Mouse (Mus musculus) erythroblast, embryonic 14.5 days (primary cell): ENCODE measurements around the gene Mapk14. TPM values are rescaled to one million over a fixed set of nuclear protein-coding genes. Genes with fewer than 3 reads are reported as not detected.
"Not testable (repeated sequence)": the region's sequence is repeated elsewhere in the genome, so short reads cannot be mapped to it uniquely, and the experiment has no call there.

Experiments
- H3K27me3 ChIP-seq: 2 replicates; pipeline ENCODE4 v1.6.1; 2012; ENCODE audit warnings: inconsistent platforms; ENCODE audit not compliant: control insufficient read depth
- H3K36me3 ChIP-seq: 2 replicates; pipeline ENCODE4 v1.6.1; 2012; ENCODE audit warnings: mild to moderate bottlenecking, inconsistent platforms; ENCODE audit not compliant: control insufficient read depth
- H3K4me1 ChIP-seq: 2 replicates; pipeline ENCODE4 v1.6.1; 2012; ENCODE audit warnings: inconsistent platforms; ENCODE audit not compliant: control insufficient read depth
- H3K4me3 ChIP-seq: replicated peaks from 2 replicates; pipeline ENCODE3; 2012; ENCODE audit warnings: moderate library complexity, mild to moderate bottlenecking, inconsistent platforms
- H3K9me3 ChIP-seq: 2 replicates; pipeline ENCODE4 v1.6.1; 2012; ENCODE audit warnings: low read length, inconsistent platforms, mixed read lengths; ENCODE audit not compliant: control insufficient read depth
- GATA1 ChIP-seq: IDR thresholded peaks from 2 replicates; pipeline ENCODE4 v1.6.1; 2012; ENCODE audit warnings: low read length, inconsistent platforms, mixed read lengths
- TAL1 ChIP-seq: IDR thresholded peaks from 3 replicates; pipeline ENCODE4 v1.6.1; 2012; ENCODE audit warnings: low read length, inconsistent platforms, mixed read lengths
- polyA plus RNA-seq: library from polyadenylated mRNA; stranded (reverse); fragments of >175 nt; gene quantifications from 2 replicates; pipeline ENCODE4 v1.2.3, GENCODE M21; 2012

Gene Mapk14
- polyA plus RNA-seq, 1 experiment, result 1.5 TPM

- Histone ChIP-seq H3K4me1 (no peaks in the 10 kb centered on the region; the same call in 1 of the 2 replicates), H3K4me3 (no peak overlapping the region), H3K36me3 (peaks cover 88% of the 10 kb centered on the region), H3K27me3 (no peaks in the 10 kb centered on the region), H3K9me3 (no peaks in the 10 kb centered on the region)
- TF ChIP-seq GATA1, result no peak
- TF ChIP-seq TAL1, result no peak
These were observed 26.4 kb downstream of the Mapk14 start for GRCm38 (mm10) chr17:28717535-28717934.

- H3K4me3 ChIP-seq, result no peak within 1 kb of the TSS
- peaks cover 93% of the 10 kb centered on the region for H3K36me3 ChIP-seq
- H3K27me3 ChIP-seq, result no peaks in the 10 kb centered on the region
- H3K9me3 ChIP-seq, result no peaks in the 10 kb centered on the region
- no peaks in the 10 kb centered on the region for H3K4me1 ChIP-seq
- no peak for TF ChIP-seq TAL1
- TF ChIP-seq GATA1, result no peak
These were observed 34.7 kb downstream of the Mapk14 start, which contains the start of gene AC170998.1 for GRCm38 (mm10) chr17:28725783-28726182. Gene AC170998.1 (plus strand): TSS chr17:28726083.

- not testable (repeated sequence) for H3K27me3 ChIP-seq, H3K9me3 ChIP-seq, H3K4me1 ChIP-seq, H3K4me3 ChIP-seq
- peaks cover 93% of the 10 kb centered on the region for H3K36me3 ChIP-seq
These were observed 36.4 kb downstream of the Mapk14 start for GRCm38 (mm10) chr17:28727511-28727910.

GRCm38 (mm10) chr17:28735317-28736105, 44.4 kb downstream of the Mapk14 start:
- Histone ChIP-seq H3K4me3 (no peak overlapping the region), H3K9me3 (no peaks in the 10 kb centered on the region), H3K36me3 (peaks cover 88% of the 10 kb centered on the region), H3K27me3 (no peaks in the 10 kb centered on the region), H3K4me1 (0 out of 2 replicates have a peak, but pooled peaks cover under 1% of the 10 kb centered on the region)
- TF ChIP-seq TAL1 (no peak), GATA1 (no peak)

DNA sequence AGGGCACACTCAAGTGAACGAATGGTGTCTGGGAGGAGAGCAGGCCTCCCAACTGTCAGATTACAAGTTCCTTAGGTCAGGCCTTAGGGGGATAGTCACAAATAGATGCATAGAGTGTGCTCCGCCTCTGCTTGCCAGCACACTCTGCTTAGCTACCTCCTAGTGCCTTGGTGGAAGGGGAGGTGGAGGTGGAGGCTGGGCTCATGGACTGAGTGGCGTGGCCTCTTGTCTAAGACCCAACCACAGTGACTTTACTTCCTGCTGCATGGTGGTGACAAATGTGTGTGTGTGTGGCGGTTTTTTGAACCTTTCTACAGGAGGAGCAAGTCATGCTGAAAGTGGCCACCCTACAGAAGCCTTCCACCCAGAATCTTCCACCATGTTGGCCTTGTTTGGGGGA, 45.4 kb downstream of the Mapk14 start:
- H3K4me3 ChIP-seq, result no peak overlapping the region
- H3K4me1 ChIP-seq, result peaks cover 3% of the 10 kb centered on the region; the same call in 1 of the 2 replicates
- peaks cover 88% of the 10 kb centered on the region for H3K36me3 ChIP-seq
- no peak for TF ChIP-seq GATA1
- no peaks in the 10 kb centered on the region for H3K27me3 ChIP-seq
- no peaks in the 10 kb centered on the region for H3K9me3 ChIP-seq

GRCm38 (mm10) chr17:28737973-28738372, 46.8 kb downstream of the Mapk14 start:
- TF ChIP-seq GATA1, result no peak
- TF ChIP-seq TAL1, result no peak
- no peaks in the 10 kb centered on the region for H3K27me3 ChIP-seq
- peaks cover 3% of the 10 kb centered on the region; the same call in 1 of the 2 replicates for H3K4me1 ChIP-seq
- H3K36me3 ChIP-seq, result peaks cover 88% of the 10 kb centered on the region
- H3K4me3 ChIP-seq, result no peak overlapping the region
- no peaks in the 10 kb centered on the region for H3K9me3 ChIP-seq

DNA sequence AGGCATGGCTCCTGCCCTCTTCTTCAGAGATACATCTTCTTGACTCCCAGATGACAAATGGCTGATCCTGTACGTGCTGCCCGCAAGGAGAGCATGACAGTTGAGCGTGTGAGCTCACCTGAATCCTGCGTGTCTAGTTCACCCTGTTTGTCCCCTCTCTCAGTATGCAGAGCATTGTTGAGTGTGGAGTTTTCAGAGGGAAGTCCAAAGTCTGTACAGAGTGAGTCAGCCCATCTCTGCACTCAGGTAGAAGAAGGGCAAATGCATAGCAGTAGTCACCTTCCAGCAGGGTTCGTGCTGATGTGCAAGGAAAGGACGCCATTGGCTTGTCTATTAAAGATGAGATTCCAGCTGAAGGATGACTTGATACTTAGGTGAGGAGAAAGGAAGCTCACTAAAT, 48.1 kb downstream of the Mapk14 start:
- Histone ChIP-seq H3K4me1 (peaks cover 3% of the 10 kb centered on the region; the same call in 1 of the 2 replicates), H3K36me3 (peaks cover 93% of the 10 kb centered on the region), H3K27me3 (no peaks in the 10 kb centered on the region), H3K9me3 (no peaks in the 10 kb centered on the region; the same call in 1 of the 2 replicates), H3K4me3 (no peak overlapping the region)
- TF ChIP-seq TAL1 (no peak), GATA1 (no peak)

GRCm38 (mm10) chr17:28743145-28743866, 52.2 kb downstream of the Mapk14 start:
- TF ChIP-seq GATA1, result no peak
- no peak for TF ChIP-seq TAL1
- Histone ChIP-seq H3K4me1 (peaks cover 3% of the 10 kb centered on the region; the same call in 1 of the 2 replicates), H3K27me3 (no peaks in the 10 kb centered on the region), H3K36me3 (peaks cover 100% of the 10 kb centered on the region), H3K4me3 (no peak overlapping the region), H3K9me3 (no peaks in the 10 kb centered on the region; the same call in 1 of the 2 replicates)

GRCm38 (mm10) chr17:28743916-28744315, 52.8 kb downstream of the Mapk14 start:
- Histone ChIP-seq H3K4me1 (peaks cover 3% of the 10 kb centered on the region; the same call in 1 of the 2 replicates), H3K27me3 (no peaks in the 10 kb centered on the region), H3K9me3 (no peaks in the 10 kb centered on the region; the same call in 1 of the 2 replicates), H3K36me3 (peaks cover 99% of the 10 kb centered on the region), H3K4me3 (no peak overlapping the region)
- TF ChIP-seq GATA1 (no peak), TAL1 (no peak)
